In genomic region chr17:56439731-56440460, GRCm38 (mm10) we compare ENCODE assay signal across 16 mouse cellular contexts. TPM values are rescaled to one million over a fixed set of nuclear protein-coding genes. Genes with fewer than 3 reads are reported as not detected.
DNase-seq lines count a peak whose midpoint lies in the region; ATAC-seq and TF ChIP-seq lines count a peak whose summit lies in the region.
"Had no signal": no experiment of that assay in that cellular context is flagged by ENCODE, and none has a peak within 500 bp of the region (broad histone marks: within the 10 kb centered on the region; RNA-seq: fewer than 3 reads in every experiment).

No protein-coding gene starts in this region.

- H3K27ac ChIP-seq in embryonic facial prominence, embryonic 11.5 days (replicated peaks; ENCODE audit: low read depth, low read length) = no peak overlapping the region
- no peak overlapping the region; the same call in 1 of the 2 replicates for H3K27ac ChIP-seq in embryonic facial prominence, embryonic 10.5 days (replicated peaks)
- peak overlapping the region; percentile 88 for H3K27ac ChIP-seq in forebrain, embryonic 13.5 days
- H3K27ac ChIP-seq in hindbrain, embryonic 14.5 days = peak overlapping the region; percentile 63
- peak overlapping the region; percentile 70 for H3K27ac ChIP-seq in midbrain, embryonic 16.5 days (ENCODE audit: low read length)
- no peak overlapping the region for H3K27ac ChIP-seq in heart, adult 2 months
- H3K27ac ChIP-seq: kidney, embryonic 15.5 days had no signal

- DNase-seq in embryonic facial prominence, embryonic 11.5 days (ENCODE audit: low spot score) = no peak
- DNase-seq in embryonic facial prominence, embryonic 10.5 days (ENCODE audit: low spot score) = no peak
- DNase-seq in hindbrain, embryonic 14.5 days (ENCODE audit: low spot score) = no peak
- no peak for DNase-seq in heart, adult 2 months
- no peak for DNase-seq in urinary bladder, postnatal 25 days (ENCODE audit: low spot score)
- no peak for DNase-seq in lung, adult 2 months
- DNase-seq: cerebellum, adult 18-20 months; liver; lung, adult 18-20 months; lung, postnatal 4 days; right cerebral cortex, postnatal 14 days; thymus, postnatal 36 days had no signal

- H3K36me3 ChIP-seq in embryonic facial prominence, embryonic 11.5 days (replicated peaks; ENCODE audit: control insufficient read depth, insufficient read depth, low read depth, low read length) = peaks cover 35% of the 10 kb centered on the region
- H3K36me3 ChIP-seq in embryonic facial prominence, embryonic 10.5 days (replicated peaks) = peaks cover 100% of the 10 kb centered on the region
- peaks cover 96% of the 10 kb centered on the region for H3K36me3 ChIP-seq in forebrain, embryonic 13.5 days (ENCODE audit: poor library complexity, severe bottlenecking)
- peaks cover 80% of the 10 kb centered on the region for H3K36me3 ChIP-seq in hindbrain, embryonic 14.5 days (replicated peaks; ENCODE audit: control insufficient read depth, insufficient read depth)
- H3K36me3 ChIP-seq in midbrain, embryonic 16.5 days (ENCODE audit: control insufficient read depth, insufficient read depth, low read length) = peaks cover 40% of the 10 kb centered on the region
- H3K36me3 ChIP-seq in heart, adult 2 months (ENCODE audit: control insufficient read depth, insufficient read depth, low read length) = no peaks in the 10 kb centered on the region

- no peak for TF ChIP-seq CTCF in heart, adult 2 months (IDR thresholded peaks at IDR 0.05)
- TF ChIP-seq CTCF in lung, adult 2 months (IDR thresholded peaks at IDR 0.05; ENCODE audit: insufficient read depth, low read length) = no peak

- no peaks in the 10 kb centered on the region for H3K79me2 ChIP-seq in heart, adult 2 months (replicated peaks; ENCODE audit: control insufficient read depth, insufficient read depth, low read length)

- H3K4me1 ChIP-seq in embryonic facial prominence, embryonic 11.5 days (ENCODE audit: control insufficient read depth, insufficient read depth, low read length) = no peaks in the 10 kb centered on the region
- no peaks in the 10 kb centered on the region for H3K4me1 ChIP-seq in embryonic facial prominence, embryonic 10.5 days
- peaks cover 42% of the 10 kb centered on the region for H3K4me1 ChIP-seq in forebrain, embryonic 13.5 days
- H3K4me1 ChIP-seq in hindbrain, embryonic 14.5 days (replicated peaks; ENCODE audit: control insufficient read depth, insufficient read depth, low read length) = peaks cover 21% of the 10 kb centered on the region
- peaks cover 8% of the 10 kb centered on the region; the same call in 1 of the 2 replicates for H3K4me1 ChIP-seq in midbrain, embryonic 16.5 days (ENCODE audit: control insufficient read depth, insufficient read depth, low read length)
- H3K4me1 ChIP-seq in heart, adult 2 months (ENCODE audit: control insufficient read depth, insufficient read depth, low read length) = no peaks in the 10 kb centered on the region
- H3K4me1 ChIP-seq in lung, adult 2 months (ENCODE audit: control insufficient read depth, insufficient read depth, low read length) = no peaks in the 10 kb centered on the region
- H3K4me1 ChIP-seq: kidney, embryonic 15.5 days had no signal

- intact Hi-C loops in heart, adult 2 months (cut with DNase I) = no loop called here

- TF ChIP-seq EP300 in heart, adult 2 months (IDR thresholded peaks at IDR 0.05; ENCODE audit: insufficient read depth, low read depth, low read length) = no peak

- ATAC-seq in embryonic facial prominence, embryonic 11.5 days (replicated peaks; ENCODE audit: insufficient number of reproducible peaks, low FRiP score, low TSS enrichment, low read depth) = peak; percentile 40; the same call in 1 of the 2 replicates
- peak; percentile 59 for ATAC-seq in forebrain, embryonic 13.5 days
- peak; percentile 18; the same call in 1 of the 2 replicates for ATAC-seq in hindbrain, embryonic 14.5 days (ENCODE audit: low FRiP score)
- peak; percentile 6; the same call in 1 of the 2 replicates for ATAC-seq in midbrain, embryonic 16.5 days

- H3K4me2 ChIP-seq in embryonic facial prominence, embryonic 11.5 days (ENCODE audit: low read depth, low read length) = no peak overlapping the region
- H3K4me2 ChIP-seq in forebrain, embryonic 13.5 days = peak overlapping the region; percentile 29
- H3K4me2 ChIP-seq in hindbrain, embryonic 14.5 days (replicated peaks) = no peak overlapping the region
- no peak overlapping the region for H3K4me2 ChIP-seq in midbrain, embryonic 16.5 days (ENCODE audit: low read length)
- H3K4me2 ChIP-seq: kidney, embryonic 15.5 days had no signal

- 85% methylated on average over 15 of the region's 15 CpGs for WGBS in embryonic facial prominence, embryonic 11.5 days
- WGBS in embryonic facial prominence, embryonic 10.5 days = 75% methylated on average over 15 of the region's 15 CpGs
- WGBS in forebrain, embryonic 13.5 days = 42% methylated on average over 15 of the region's 15 CpGs
- 41% methylated on average over 15 of the region's 15 CpGs for WGBS in hindbrain, embryonic 14.5 days
- WGBS in midbrain, embryonic 16.5 days = 57% methylated on average over 15 of the region's 15 CpGs
- 89% methylated on average over 15 of the region's 15 CpGs for WGBS in heart, adult 2 months
- 88% methylated on average over 15 of the region's 15 CpGs for WGBS in lung, adult 2 months

- no peak for TF ChIP-seq POLR2A in heart, adult 2 months (IDR thresholded peaks at IDR 0.05; ENCODE audit: insufficient read depth, low read depth, low read length)
- TF ChIP-seq POLR2A in lung, adult 2 months (IDR thresholded peaks at IDR 0.05; ENCODE audit: borderline replicate concordance, extremely low read depth, low read depth, low read length) = no peak

- no peaks in the 10 kb centered on the region for H3K9me3 ChIP-seq in embryonic facial prominence, embryonic 11.5 days (replicated peaks; ENCODE audit: control insufficient read depth, low read length)
- H3K9me3 ChIP-seq in embryonic facial prominence, embryonic 10.5 days = peaks cover 15% of the 10 kb centered on the region
- no peaks in the 10 kb centered on the region for H3K9me3 ChIP-seq in forebrain, embryonic 13.5 days (replicated peaks)
- no peaks in the 10 kb centered on the region for H3K9me3 ChIP-seq in hindbrain, embryonic 14.5 days (ENCODE audit: control insufficient read depth, low read length)
- H3K9me3 ChIP-seq in midbrain, embryonic 16.5 days (replicated peaks; ENCODE audit: control insufficient read depth, low read length, poor library complexity, severe bottlenecking) = no peaks in the 10 kb centered on the region
- H3K9me3 ChIP-seq: kidney, embryonic 15.5 days had no signal

- H3K4me3 ChIP-seq in embryonic facial prominence, embryonic 11.5 days (ENCODE audit: low read depth, low read length) = no peak overlapping the region
- no peak overlapping the region for H3K4me3 ChIP-seq in embryonic facial prominence, embryonic 10.5 days
- no peak overlapping the region for H3K4me3 ChIP-seq in forebrain, embryonic 13.5 days
- H3K4me3 ChIP-seq in hindbrain, embryonic 14.5 days (replicated peaks; ENCODE audit: low read length) = no peak overlapping the region
- no peak overlapping the region for H3K4me3 ChIP-seq in midbrain, embryonic 16.5 days (ENCODE audit: low read depth, low read length)
- H3K4me3 ChIP-seq in heart, adult 2 months = no peak overlapping the region
- H3K4me3 ChIP-seq in lung, adult 2 months (replicated peaks; ENCODE audit: extremely low read depth, low read depth, low read length) = no peak overlapping the region
- H3K4me3 ChIP-seq: kidney, embryonic 15.5 days had no signal

- no peak overlapping the region for H3K9ac ChIP-seq in embryonic facial prominence, embryonic 11.5 days (replicated peaks; ENCODE audit: low read length)
- peak overlapping the region; percentile 34 for H3K9ac ChIP-seq in forebrain, embryonic 13.5 days
- H3K9ac ChIP-seq in hindbrain, embryonic 14.5 days = 0 out of 2 replicates have a peak overlapping the region, but pooled peaks have one; percentile 12
- H3K9ac ChIP-seq in midbrain, embryonic 16.5 days (ENCODE audit: low read depth, low read length) = peak overlapping the region; percentile 47; the same call in 1 of the 2 replicates
- H3K9ac ChIP-seq in heart, adult 2 months (ENCODE audit: low read depth, low read length) = no peak overlapping the region
- H3K9ac ChIP-seq: kidney, embryonic 15.5 days had no signal

- H3K27me3 ChIP-seq in embryonic facial prominence, embryonic 11.5 days (ENCODE audit: control insufficient read depth, insufficient read depth, low read length) = no peaks in the 10 kb centered on the region
- no peaks in the 10 kb centered on the region for H3K27me3 ChIP-seq in embryonic facial prominence, embryonic 10.5 days (replicated peaks; ENCODE audit: low read depth, poor library complexity, severe bottlenecking)
- no peaks in the 10 kb centered on the region for H3K27me3 ChIP-seq in forebrain, embryonic 13.5 days
- no peaks in the 10 kb centered on the region for H3K27me3 ChIP-seq in hindbrain, embryonic 14.5 days (ENCODE audit: control insufficient read depth, insufficient read depth, low read length)
- no peaks in the 10 kb centered on the region for H3K27me3 ChIP-seq in midbrain, embryonic 16.5 days (ENCODE audit: control insufficient read depth, insufficient read depth, low read depth, low read length)
- H3K27me3 ChIP-seq in heart, adult 2 months (ENCODE audit: control insufficient read depth, insufficient read depth, low read length) = no peaks in the 10 kb centered on the region
- H3K27me3 ChIP-seq: CH12.LX; kidney, embryonic 15.5 days had no signal

RNA-seq across cellular contexts. Expression of gene Ptprs, which starts 36.4 kb away (rescaled TPM):
- polyA plus RNA-seq in embryonic facial prominence, embryonic 11.5 days (2014; fragmentation: Nextera tagmentation; extraction: Ambion mirVana) = 80.1 and 81.5 TPM in 2 replicates
- polyA plus RNA-seq in embryonic facial prominence, embryonic 10.5 days (2016; fragmentation: Nextera tagmentation; extraction: Ambion mirVana) = 85.0 and 86.4 TPM in 2 replicates
- polyA plus RNA-seq in forebrain, embryonic 13.5 days (2015; fragmentation: Nextera tagmentation; extraction: Ambion mirVana) = 276 and 292 TPM in 2 replicates
- 272 and 276 TPM in 2 replicates for polyA plus RNA-seq in hindbrain, embryonic 14.5 days (2014; fragmentation: Nextera tagmentation; extraction: Ambion mirVana)
- 293 and 299 TPM in 2 replicates for polyA plus RNA-seq in midbrain, embryonic 16.5 days (2015; fragmentation: Nextera tagmentation; extraction: Ambion mirVana)
- total RNA-seq in heart, adult 2 months (2021) = 10 to 100 TPM; 41.7 to 47.5 TPM
- 86.8 and 91.1 TPM in 2 replicates for polyA plus RNA-seq in heart, adult 2 months (2012; rRNA removed)
- polyA plus RNA-seq in lung, adult 2 months (2012; rRNA removed) = 128 and 171 TPM in 2 replicates

Comparison
In these comparisons a context has a peak if more than half of its experiments do, and no peak if none do; other contexts are left out.
1. ATAC-seq: peak in every context shown above with its lines; median percentile 59 in forebrain, embryonic 13.5 days; 40 in embryonic facial prominence, embryonic 11.5 days; 18 in hindbrain, embryonic 14.5 days; 6 in midbrain, embryonic 16.5 days.
2. H3K27ac ChIP-seq: peak in forebrain, embryonic 13.5 days (single experiment), hindbrain, embryonic 14.5 days (single experiment) and midbrain, embryonic 16.5 days (single experiment); none in embryonic facial prominence, embryonic 11.5 days (single experiment), embryonic facial prominence, embryonic 10.5 days (single experiment) and heart, adult 2 months (single experiment).
3. H3K9ac ChIP-seq: peak in forebrain, embryonic 13.5 days (single experiment), hindbrain, embryonic 14.5 days (single experiment) and midbrain, embryonic 16.5 days (single experiment); none in embryonic facial prominence, embryonic 11.5 days (single experiment) and heart, adult 2 months (single experiment).